Mouse (Mus musculus) kidney, postnatal 14 days (tissue): Measurements from ENCODE around the gene Slfn2.
"Not testable (repeated sequence)": the region's sequence is repeated elsewhere in the genome, so short reads cannot be mapped to it uniquely, and the experiment has no call there.

Experiments used
- DNase-seq: peaks from one replicate; pipeline ENCODE4 v3.0.0; 2022; ENCODE audit warnings: mixed read lengths

Gene Slfn2

GRCm38 (mm10) chr11:83064946-83065345, at the start of gene Slfn2:
Gene Slfn2, plus strand, starts transcription at chr11:83065112.
- DNase-seq, result peak; percentile 35

GRCm38 (mm10) chr11:83016093-83016492, 48.8 kb upstream of the Slfn2 start:
- no peak for DNase-seq

GRCm38 (mm10) chr11:83019561-83020519, 45.1 kb upstream of the Slfn2 start:
- DNase-seq, result not testable (repeated sequence)

GRCm38 (mm10) chr11:83020621-83021020, 44.3 kb upstream of the Slfn2 start, which contains the start of gene Slfn8:
Gene Slfn8, minus strand, starts transcription at chr11:83020810.
- no peak for DNase-seq

GRCm38 (mm10) chr11:83038686-83039085, 26.2 kb upstream of the Slfn2 start:
- DNase-seq, result not testable (repeated sequence)

- no peak for DNase-seq
Measured at GRCm38 (mm10) chr11:83039156-83039555, 25.8 kb upstream of the Slfn2 start.

- no peak for DNase-seq
Measured at GRCm38 (mm10) chr11:83039796-83040195, 25.1 kb upstream of the Slfn2 start.

DNA sequence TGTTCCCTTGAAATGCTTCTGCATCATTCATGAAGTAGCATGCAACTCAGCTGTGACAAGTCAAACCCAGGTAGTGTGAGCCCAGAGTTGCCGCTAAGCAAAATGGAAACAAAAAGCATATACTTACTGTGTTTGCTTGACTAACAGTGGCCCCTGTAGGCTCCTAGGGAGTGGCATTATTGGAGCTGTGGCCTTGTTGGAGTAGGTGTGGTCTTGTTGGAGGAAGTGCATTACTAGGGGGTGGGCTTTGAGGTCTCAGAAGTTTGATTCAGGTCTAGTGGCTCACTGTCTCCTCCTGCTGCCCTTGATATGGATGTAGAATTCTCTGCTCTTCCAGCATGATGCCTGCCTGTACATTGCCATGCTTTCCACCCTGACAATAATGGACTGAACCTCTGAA, 24.6 kb upstream of the Slfn2 start:
- DNase-seq, result no peak

DNA sequence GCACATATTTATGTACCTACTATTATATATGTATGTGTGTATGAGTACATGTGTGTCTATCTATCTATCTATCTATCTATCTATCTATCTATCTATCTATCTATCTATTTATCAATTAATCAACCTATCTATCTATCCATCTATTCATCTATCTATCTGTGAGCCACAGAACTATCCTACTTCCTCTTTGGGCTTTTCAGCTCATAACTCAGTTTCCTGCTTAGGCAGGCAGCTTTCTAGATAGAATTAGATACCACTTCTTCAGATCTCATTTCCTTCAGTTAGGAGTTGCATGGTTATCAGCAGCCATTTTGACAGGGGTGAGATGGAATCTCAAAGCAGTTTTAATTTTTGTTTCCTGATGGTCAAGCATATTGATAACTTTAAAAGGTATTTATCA, 23.9 kb upstream of the Slfn2 start:
- DNase-seq, result no peak

GRCm38 (mm10) chr11:83043891-83044290, 21.0 kb upstream of the Slfn2 start:
- no peak for DNase-seq

- no peak for DNase-seq
Measured at GRCm38 (mm10) chr11:83045642-83046041, 19.3 kb upstream of the Slfn2 start.

- peak; percentile 67 for DNase-seq
Measured at GRCm38 (mm10) chr11:83057863-83058262, 7.0 kb upstream of the Slfn2 start.

DNA sequence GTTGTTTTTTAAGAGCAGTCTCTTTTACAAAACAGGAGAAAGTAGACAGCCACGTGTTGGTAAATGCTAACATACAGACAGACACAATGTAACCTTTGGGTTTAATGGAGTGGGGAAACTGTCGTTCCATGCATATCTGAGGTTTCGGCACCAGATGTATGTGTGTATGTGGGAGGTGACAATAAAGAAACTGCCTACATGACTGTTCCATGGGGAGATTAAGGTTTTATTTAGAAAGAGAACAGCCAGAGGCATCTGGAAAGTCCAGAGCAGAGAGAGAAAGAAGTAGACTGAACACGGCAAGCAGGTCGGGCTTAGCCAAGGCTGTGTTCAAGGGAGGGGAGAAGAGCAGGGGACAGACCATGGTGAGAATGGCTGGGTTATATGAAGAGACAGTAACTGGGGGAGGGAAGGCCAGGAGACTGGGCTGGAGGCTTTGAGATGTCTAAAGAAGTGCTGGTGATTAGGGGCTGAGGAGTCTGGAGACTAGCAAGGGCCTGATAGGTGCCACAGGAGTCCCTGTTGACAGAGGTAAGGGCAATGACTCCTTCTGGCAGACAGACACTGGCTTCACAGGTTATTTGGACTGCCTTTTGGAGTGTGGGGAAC, 4.4 kb upstream of the Slfn2 start:
- DNase-seq, result no peak

DNA sequence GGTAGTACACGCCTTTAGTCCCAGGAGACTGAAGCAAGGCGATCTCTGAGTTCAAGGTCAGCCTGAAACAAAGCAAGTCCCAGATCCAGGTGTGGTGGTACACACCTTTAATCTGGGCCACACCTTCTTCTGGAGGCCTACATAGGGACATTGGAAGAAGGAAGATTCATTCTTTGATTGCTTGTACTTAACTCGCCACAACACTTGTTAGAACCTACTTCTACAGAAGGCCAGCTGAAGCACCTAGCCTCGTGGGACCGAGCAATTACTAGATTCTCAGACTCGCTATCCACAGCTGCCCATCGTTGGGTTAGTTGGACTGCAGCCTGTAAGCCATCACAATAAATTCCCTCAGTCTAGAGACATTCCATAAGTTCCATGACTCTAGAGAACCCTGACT, 3.1 kb upstream of the Slfn2 start:
- no peak for DNase-seq

- DNase-seq, result no peak
Measured at GRCm38 (mm10) chr11:83063126-83063525, 1.8 kb upstream of the Slfn2 start.

DNA sequence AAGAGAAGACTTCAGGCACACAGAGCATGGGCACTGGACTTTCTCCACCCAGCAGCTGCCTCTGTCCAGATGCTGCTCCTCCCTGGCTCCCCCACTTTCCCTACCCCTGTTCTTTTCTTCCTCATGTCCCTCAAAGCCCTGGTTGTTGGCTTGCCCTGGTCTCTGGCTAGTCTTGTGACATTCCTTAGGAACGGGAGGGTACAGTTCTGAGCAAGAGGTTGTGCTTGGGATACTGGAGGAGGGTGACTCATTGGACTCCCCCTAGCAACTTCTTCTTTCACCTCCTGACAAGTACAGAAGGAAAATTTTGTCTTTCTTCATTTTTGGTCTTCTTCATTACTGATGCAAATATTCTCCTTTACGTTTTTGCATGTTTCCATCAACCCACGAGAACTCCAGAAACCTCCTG, 967 bp upstream of the Slfn2 start:
- DNase-seq, result no peak

GRCm38 (mm10) chr11:83065441-83066344, 781 bp downstream of the Slfn2 start:
- DNase-seq, result no peak

GRCm38 (mm10) chr11:83066640-83067531, 2.0 kb downstream of the Slfn2 start:
- no peak for DNase-seq

DNA sequence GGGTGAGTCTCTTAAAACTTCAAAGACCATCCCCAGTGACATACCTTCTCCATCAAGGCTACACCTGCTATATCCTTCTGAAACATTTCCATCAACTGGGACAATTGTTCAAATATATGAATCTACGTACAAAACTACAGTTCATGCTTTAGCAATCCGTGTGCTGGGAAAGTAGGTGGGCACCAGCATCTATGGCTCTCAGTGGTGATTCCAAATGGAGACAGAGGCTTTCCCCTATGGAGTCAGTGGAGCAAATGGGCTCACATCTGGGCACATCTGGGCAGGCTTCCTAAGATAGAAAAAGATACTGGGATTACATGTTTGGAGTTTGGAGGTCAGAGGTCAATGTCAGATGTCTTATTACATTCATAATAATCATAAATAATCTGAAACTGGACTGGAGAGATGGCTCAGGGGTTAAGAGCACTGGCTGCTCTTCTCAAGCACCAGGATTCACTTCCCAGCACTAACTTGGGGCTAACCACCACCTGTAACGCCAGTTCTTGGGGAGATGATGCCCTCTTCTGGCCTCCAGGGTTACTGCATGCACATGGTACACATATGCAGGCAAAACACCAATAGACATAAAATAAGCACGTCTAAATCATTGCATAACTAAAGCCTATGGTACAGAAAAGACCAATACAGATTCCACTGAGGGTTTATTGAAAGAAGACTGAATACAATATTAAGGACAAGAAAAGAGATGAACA, 3.2 kb downstream of the Slfn2 start:
- DNase-seq, result no peak

DNA sequence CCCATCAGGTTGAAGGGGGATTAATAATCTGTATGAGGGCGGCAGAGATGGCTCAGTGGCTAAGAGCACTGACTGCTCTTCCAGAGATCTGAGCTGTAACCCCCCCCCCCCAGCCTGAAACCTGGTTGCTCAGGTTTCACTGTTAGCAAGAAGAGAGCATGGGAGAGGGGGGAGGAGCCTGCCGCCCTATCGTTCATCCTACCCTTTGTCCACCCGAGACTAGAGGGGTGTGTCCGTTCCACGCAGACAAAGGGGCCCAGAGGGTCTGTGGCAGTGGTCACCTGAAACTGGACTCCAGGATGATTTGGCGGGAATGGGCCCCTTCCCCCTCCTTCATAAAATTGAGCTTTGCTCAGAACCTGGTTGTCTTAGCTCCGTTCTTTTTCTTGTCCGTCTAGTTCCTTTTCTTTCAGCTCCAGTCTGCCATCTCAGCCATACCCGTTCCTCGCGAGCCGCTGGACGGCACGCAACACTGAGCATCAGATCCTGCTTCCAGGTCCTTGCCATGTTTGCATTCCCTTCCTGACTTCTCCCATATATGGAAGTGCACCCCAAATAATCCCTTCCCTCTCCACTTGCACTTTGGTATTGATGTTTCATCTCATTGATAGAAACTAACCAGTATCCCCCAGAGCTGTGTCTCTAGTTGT, 5.5 kb downstream of the Slfn2 start:
- no peak for DNase-seq
